Mouse (Mus musculus) heart, adult 2 months (tissue): ENCODE results near the gene Serpina16. TPM values are rescaled to one million over a fixed set of nuclear protein-coding genes. Genes with fewer than 3 reads are reported as not detected.
"Not testable (repeated sequence)": the region's sequence is repeated elsewhere in the genome, so short reads cannot be mapped to it uniquely, and the experiment has no call there.

Experiments
- DNase-seq, 2 experiments: peaks; one replicate each; pipeline ENCODE4 v3.0.0; 2021
- H3K27ac ChIP-seq: fragments of 200-600 bp; 2 replicates; pipeline ENCODE4 v1.8.1; 2022
- H3K27me3 ChIP-seq: fragments of 200-500 bp; 2 replicates; pipeline ENCODE4 v1.6.1; 2012; ENCODE audit warnings: mild to moderate bottlenecking, low read length, inconsistent platforms, mixed read lengths; ENCODE audit not compliant: control insufficient read depth, insufficient read depth
- H3K36me3 ChIP-seq: fragments of 200-500 bp; 2 replicates; pipeline ENCODE4 v1.6.1; 2012; ENCODE audit warnings: low read length, inconsistent platforms; ENCODE audit not compliant: control insufficient read depth, insufficient read depth
- H3K4me1 ChIP-seq: fragments of 200-500 bp; 2 replicates; pipeline ENCODE4 v1.6.1; 2011; ENCODE audit warnings: low read length; ENCODE audit not compliant: control insufficient read depth, insufficient read depth
- H3K4me3 ChIP-seq: fragments of 200-600 bp; 2 replicates; pipeline ENCODE4 v1.8.1; 2022
- H3K79me2 ChIP-seq: fragments of 200-500 bp; replicated peaks from 2 replicates; pipeline ENCODE4 v1.6.1; 2012; ENCODE audit warnings: mild to moderate bottlenecking, inconsistent platforms, low read length, moderate library complexity, mixed read lengths; ENCODE audit not compliant: control insufficient read depth, insufficient read depth
- H3K9ac ChIP-seq: fragments of 200-500 bp; 2 replicates; pipeline ENCODE4 v1.6.1; 2012; ENCODE audit warnings: low read depth, mild to moderate bottlenecking, control low read depth, inconsistent platforms, low read length, mixed read lengths
- CTCF ChIP-seq: fragments of 200-600 bp; IDR thresholded peaks from 2 replicates; pipeline ENCODE4 v1.8.1; 2022; ENCODE audit warnings: antibody characterized with exemption, mild to moderate bottlenecking, moderate library complexity
- EP300 ChIP-seq: fragments of 200-500 bp; IDR thresholded peaks from 2 replicates; pipeline ENCODE4 v1.6.1; 2011; ENCODE audit warnings: low read depth, low read length, control low read depth; ENCODE audit not compliant: insufficient read depth
- POLR2A ChIP-seq: fragments of 200-500 bp; IDR thresholded peaks from 2 replicates; pipeline ENCODE4 v1.6.1; 2011; ENCODE audit warnings: mild to moderate bottlenecking, low read depth, low read length, control low read depth; ENCODE audit not compliant: insufficient read depth
- WGBS: fragments of 180-500 bp; shearing (Covaris S2); methylation state at CpG from one replicate; pipeline ENCODE4 v1.1.7; 2018; 5-methylcytosine and 5-hydroxymethylcytosine counted together
- intact Hi-C: fragments of 180-260 bp; cut with DNase I; formaldehyde crosslinking; loops from one replicate; pipeline ENCODE4 v1.15.1; 2025
- polyA plus RNA-seq: library from polyadenylated mRNA; depleted of rRNA; stranded (reverse); fragments of >200 nt; gene quantifications from 2 replicates; pipeline ENCODE4 v1.2.3, GENCODE M21; 2012
- total RNA-seq, 2 experiments: library from RNA; stranded (reverse); gene quantifications; 2 replicates each; pipeline ENCODE4 v1.2.3; 2021

The Serpina16 gene
- total and polyA plus RNA-seq, 3 experiments, result not detected

GRCm38 (mm10) chr12:103681169-103681568 is 5.2 kb upstream of the Serpina16 start:
- TF ChIP-seq POLR2A (no peak), CTCF (no peak), EP300 (no peak)
- H3K4me3 ChIP-seq, result no peak overlapping the region
- H3K36me3 ChIP-seq, result no peaks in the 10 kb centered on the region
- H3K79me2 ChIP-seq, result no peaks in the 10 kb centered on the region
- DNase-seq, result no peak
- no peak overlapping the region for H3K9ac ChIP-seq
- no peaks in the 10 kb centered on the region for H3K4me1 ChIP-seq
- whole genome bisulfite sequencing, result 76% methylated on average over 2 of the region's 2 CpGs
- no peaks in the 10 kb centered on the region for H3K27me3 ChIP-seq
- intact Hi-C loops, result no loop called here
- H3K27ac ChIP-seq, result no peak overlapping the region

GRCm38 (mm10) chr12:103679853-103680252 is 3.9 kb upstream of the Serpina16 start:
- DNase-seq, H3K4me3 ChIP-seq, H3K27ac ChIP-seq, H3K79me2 ChIP-seq, H3K9ac ChIP-seq, H3K27me3 ChIP-seq, intact Hi-C loops, H3K4me1 ChIP-seq, H3K36me3 ChIP-seq: not testable (repeated sequence)
- WGBS, result 98% methylated on average over 1 of the region's 1 CpGs

- no peaks in the 10 kb centered on the region for H3K27me3 ChIP-seq
- no peak overlapping the region for H3K4me3 ChIP-seq
- peak; percentile 33 to 47 for DNase-seq
- intact Hi-C loops, result no loop called here
- H3K9ac ChIP-seq, result no peak overlapping the region
- H3K36me3 ChIP-seq, result no peaks in the 10 kb centered on the region
- no peak overlapping the region for H3K27ac ChIP-seq
- WGBS, result 72% methylated on average over 2 of the region's 2 CpGs
- H3K4me1 ChIP-seq, result no peaks in the 10 kb centered on the region
- H3K79me2 ChIP-seq, result no peaks in the 10 kb centered on the region
- TF ChIP-seq CTCF, result no peak
Measured at GRCm38 (mm10) chr12:103673179-103673578, 2.8 kb downstream of the Serpina16 start.

- H3K27me3 ChIP-seq, result no peaks in the 10 kb centered on the region
- WGBS, result 57% methylated on average over 3 of the region's 3 CpGs
- TF ChIP-seq POLR2A (no peak), CTCF (no peak)
- H3K27ac ChIP-seq, result no peak overlapping the region
- no peak overlapping the region for H3K9ac ChIP-seq
- H3K4me3 ChIP-seq, result no peak overlapping the region
- H3K4me1 ChIP-seq, result no peaks in the 10 kb centered on the region
- intact Hi-C loops, result no loop called here
- no peaks in the 10 kb centered on the region for H3K36me3 ChIP-seq
- H3K79me2 ChIP-seq, result no peaks in the 10 kb centered on the region
- DNase-seq, result no peak
Measured at GRCm38 (mm10) chr12:103671483-103671882, 4.5 kb downstream of the Serpina16 start.

GRCm38 (mm10) chr12:103670964-103671363 is 5.0 kb downstream of the Serpina16 start:
- Histone ChIP-seq H3K4me1 (no peaks in the 10 kb centered on the region), H3K27me3 (no peaks in the 10 kb centered on the region), H3K27ac (no peak overlapping the region), H3K9ac (no peak overlapping the region), H3K4me3 (no peak overlapping the region), H3K79me2 (no peaks in the 10 kb centered on the region), H3K36me3 (no peaks in the 10 kb centered on the region)
- WGBS, result 43% methylated on average over 2 of the region's 2 CpGs
- intact Hi-C loops, result no loop called here
- TF ChIP-seq EP300, result no peak
- no peak for TF ChIP-seq CTCF
- TF ChIP-seq POLR2A, result no peak
- DNase-seq, result no peak

GRCm38 (mm10) chr12:103670344-103670743 is 5.6 kb downstream of the Serpina16 start:
- intact Hi-C loops, result no loop called here
- 65% methylated on average over 5 of the region's 5 CpGs for WGBS

GRCm38 (mm10) chr12:103665286-103665685 is 10.7 kb downstream of the Serpina16 start:
- 83% methylated on average over 3 of the region's 3 CpGs for WGBS
- Histone ChIP-seq H3K9ac (no peak overlapping the region), H3K27ac (no peak overlapping the region), H3K4me1 (no peaks in the 10 kb centered on the region), H3K79me2 (no peaks in the 10 kb centered on the region), H3K36me3 (no peaks in the 10 kb centered on the region), H3K27me3 (no peaks in the 10 kb centered on the region), H3K4me3 (no peak overlapping the region)
- DNase-seq, result peak in 1 of 2 experiments; percentile 2
- TF ChIP-seq CTCF, result no peak
- TF ChIP-seq EP300, result no peak
- TF ChIP-seq POLR2A, result no peak
- intact Hi-C loops, result no loop called here

More at GRCm38 (mm10) chr12:103670344-103670743, 5.6 kb downstream of the Serpina16 start:
- Histone ChIP-seq H3K4me3 (no peak overlapping the region), H3K79me2 (no peaks in the 10 kb centered on the region), H3K36me3 (no peaks in the 10 kb centered on the region), H3K9ac (no peak overlapping the region), H3K27me3 (no peaks in the 10 kb centered on the region), H3K4me1 (no peaks in the 10 kb centered on the region), H3K27ac (no peak overlapping the region)
- DNase-seq, result no peak
- TF ChIP-seq POLR2A, result no peak
- TF ChIP-seq EP300, result no peak
- no peak for TF ChIP-seq CTCF

- H3K4me3 ChIP-seq, H3K9ac ChIP-seq, intact Hi-C loops, H3K36me3 ChIP-seq, DNase-seq, H3K79me2 ChIP-seq, H3K4me1 ChIP-seq, H3K27me3 ChIP-seq, H3K27ac ChIP-seq: not testable (repeated sequence)
Measured at GRCm38 (mm10) chr12:103662053-103662452, 13.9 kb downstream of the Serpina16 start.
